Mouse (Mus musculus): Measurements from ENCODE around the gene Tbk1.

- TF ChIP-seq CTCF (IDR thresholded peaks at IDR 0.05; ENCODE audit: low read depth) (no peak), EP300 (IDR thresholded peaks at IDR 0.05; ENCODE audit: low read depth) (no peak)
Observed at GRCm38 (mm10) chr10:121576372-121576771, 10.2 kb downstream of the Tbk1 start.
